Mouse (Mus musculus): ENCODE results near the gene Cntn5. TPM values are rescaled to one million over a fixed set of nuclear protein-coding genes. Genes with fewer than 3 reads are reported as not detected.

The Cntn5 gene
- polyA plus RNA-seq, 1 experiment = not detected

- no peaks in the 10 kb centered on the region for H3K79me3 ChIP-seq (ENCODE audit: low read depth)
Measured at GRCm38 (mm10) chr9:10044969-10045789, 859.4 kb downstream of the Cntn5 start.

DNA sequence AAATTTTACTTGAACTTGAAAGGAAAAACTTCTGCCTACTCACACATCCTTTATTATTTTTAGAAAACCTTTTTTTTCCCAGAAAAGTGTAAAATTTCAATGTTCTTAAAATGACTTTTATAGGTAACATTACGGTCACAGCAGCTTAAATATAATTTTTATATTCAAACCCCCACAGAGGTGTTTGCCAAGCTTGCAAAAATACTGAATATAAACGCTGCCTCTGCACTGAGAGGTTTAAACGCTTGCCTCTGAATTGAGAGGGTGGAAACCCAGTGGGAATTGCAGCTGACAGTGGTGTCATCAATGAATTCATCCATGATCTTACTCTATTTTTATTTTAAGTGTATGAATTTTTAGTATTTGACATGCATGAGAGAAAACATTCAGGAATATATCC, 861.6 kb downstream of the Cntn5 start:
- Histone ChIP-seq H3K4me3 (ENCODE audit: insufficient read depth, poor library complexity, severe bottlenecking) (no peak overlapping the region), H3ac (ENCODE audit: control insufficient read depth, insufficient read length, low read depth) (no peak overlapping the region), H3K79me2 (ENCODE audit: control insufficient read depth, insufficient read depth) (no peaks in the 10 kb centered on the region), H3K79me3 (ENCODE audit: low read depth) (no peaks in the 10 kb centered on the region), H3K36me3 (ENCODE audit: control insufficient read depth, insufficient read depth) (no peaks in the 10 kb centered on the region), H3K27me3 (ENCODE audit: control insufficient read depth, insufficient read depth, insufficient read length) (no peaks in the 10 kb centered on the region)
- TF ChIP-seq FOSL1 (IDR thresholded peaks at IDR 0.05; ENCODE audit: insufficient read depth, low read length, poor library complexity, severe bottlenecking) = no peak

More at GRCm38 (mm10) chr9:10044969-10045789, 859.4 kb downstream of the Cntn5 start:
- TF ChIP-seq MYOD1 (IDR thresholded peaks at IDR 0.05; ENCODE audit: control insufficient read depth, insufficient read length, low read depth) = no peak
- no peak for TF ChIP-seq MYOG (IDR thresholded peaks at IDR 0.05; ENCODE audit: control insufficient read depth, extremely low read depth, insufficient read length)
- TF ChIP-seq CTCF (IDR thresholded peaks at IDR 0.05; ENCODE audit: control insufficient read depth, insufficient read depth, insufficient read length) = no peak
- TF ChIP-seq USF1 (IDR thresholded peaks at IDR 0.05; ENCODE audit: low read depth) = no peak
- TF ChIP-seq CEBPB (IDR thresholded peaks at IDR 0.05; ENCODE audit: low read depth) = no peak
- TF ChIP-seq FOSL1 (IDR thresholded peaks at IDR 0.05; ENCODE audit: insufficient read depth, low read length, poor library complexity, severe bottlenecking) = no peak
- Histone ChIP-seq H3K79me2 (ENCODE audit: control insufficient read depth, insufficient read depth) (no peaks in the 10 kb centered on the region), H3ac (ENCODE audit: control insufficient read depth, insufficient read length, low read depth) (no peak overlapping the region), H3K36me3 (ENCODE audit: control insufficient read depth, insufficient read depth) (no peaks in the 10 kb centered on the region), H3K4me3 (ENCODE audit: insufficient read depth, poor library complexity, severe bottlenecking) (no peak overlapping the region), H3K27me3 (ENCODE audit: control insufficient read depth, insufficient read depth, insufficient read length) (no peaks in the 10 kb centered on the region)

- TF ChIP-seq MYOG (IDR thresholded peaks at IDR 0.05; ENCODE audit: control insufficient read depth, extremely low read depth, insufficient read length) = no peak
- TF ChIP-seq CTCF (IDR thresholded peaks at IDR 0.05; ENCODE audit: control insufficient read depth, insufficient read depth, insufficient read length) = no peak
- Histone ChIP-seq H3K4me3 (ENCODE audit: insufficient read depth, poor library complexity, severe bottlenecking) (no peak overlapping the region), H3K36me3 (ENCODE audit: control insufficient read depth, insufficient read depth) (no peaks in the 10 kb centered on the region)
Measured at GRCm38 (mm10) chr9:10015129-10015528, 889.4 kb downstream of the Cntn5 start.

GRCm38 (mm10) chr9:9984028-9984427, 920.5 kb downstream of the Cntn5 start:
- H3K79me3 ChIP-seq (ENCODE audit: low read depth) = no peaks in the 10 kb centered on the region
- H3K27me3 ChIP-seq (ENCODE audit: control insufficient read depth, insufficient read depth, insufficient read length) = no peaks in the 10 kb centered on the region
- H3K36me3 ChIP-seq (ENCODE audit: control insufficient read depth, insufficient read depth) = no peaks in the 10 kb centered on the region
- no peaks in the 10 kb centered on the region for H3K79me2 ChIP-seq (ENCODE audit: control insufficient read depth, insufficient read depth)
- no peak overlapping the region for H3ac ChIP-seq (ENCODE audit: control insufficient read depth, insufficient read length, low read depth)
- TF ChIP-seq CEBPB (IDR thresholded peaks at IDR 0.05; ENCODE audit: low read depth) (no peak), MYOD1 (IDR thresholded peaks at IDR 0.05; ENCODE audit: control insufficient read depth, insufficient read length, low read depth) (no peak), MYOG (IDR thresholded peaks at IDR 0.05; ENCODE audit: control insufficient read depth, extremely low read depth, insufficient read length) (no peak), FOSL1 (IDR thresholded peaks at IDR 0.05; ENCODE audit: insufficient read depth, low read length, poor library complexity, severe bottlenecking) (no peak), MAX (IDR thresholded peaks at IDR 0.05) (no peak), USF1 (IDR thresholded peaks at IDR 0.05; ENCODE audit: low read depth) (no peak), CTCF (IDR thresholded peaks at IDR 0.05; ENCODE audit: control insufficient read depth, insufficient read depth, insufficient read length) (no peak)
- no peak overlapping the region for H3K4me3 ChIP-seq (ENCODE audit: insufficient read depth, poor library complexity, severe bottlenecking)

More at GRCm38 (mm10) chr9:10015129-10015528, 889.4 kb downstream of the Cntn5 start:
- no peaks in the 10 kb centered on the region for H3K79me3 ChIP-seq (ENCODE audit: low read depth)
- no peaks in the 10 kb centered on the region for H3K27me3 ChIP-seq (ENCODE audit: control insufficient read depth, insufficient read depth, insufficient read length)
- H3ac ChIP-seq (ENCODE audit: control insufficient read depth, insufficient read length, low read depth) = no peak overlapping the region
- no peaks in the 10 kb centered on the region for H3K79me2 ChIP-seq (ENCODE audit: control insufficient read depth, insufficient read depth)

GRCm38 (mm10) chr9:9983220-9983619, 921.4 kb downstream of the Cntn5 start:
- H3K27me3 ChIP-seq (ENCODE audit: control insufficient read depth, insufficient read depth, insufficient read length) = no peaks in the 10 kb centered on the region
- no peaks in the 10 kb centered on the region for H3K36me3 ChIP-seq (ENCODE audit: control insufficient read depth, insufficient read depth)
- TF ChIP-seq CTCF (IDR thresholded peaks at IDR 0.05; ENCODE audit: control insufficient read depth, insufficient read depth, insufficient read length) (no peak), USF1 (IDR thresholded peaks at IDR 0.05; ENCODE audit: low read depth) (no peak), CEBPB (IDR thresholded peaks at IDR 0.05; ENCODE audit: low read depth) (no peak), MAX (IDR thresholded peaks at IDR 0.05) (no peak), FOSL1 (IDR thresholded peaks at IDR 0.05; ENCODE audit: insufficient read depth, low read length, poor library complexity, severe bottlenecking) (no peak), MYOG (IDR thresholded peaks at IDR 0.05; ENCODE audit: control insufficient read depth, extremely low read depth, insufficient read length) (no peak), MYOD1 (IDR thresholded peaks at IDR 0.05; ENCODE audit: control insufficient read depth, insufficient read length, low read depth) (no peak)
- H3ac ChIP-seq (ENCODE audit: control insufficient read depth, insufficient read length, low read depth) = no peak overlapping the region
- no peaks in the 10 kb centered on the region for H3K79me2 ChIP-seq (ENCODE audit: control insufficient read depth, insufficient read depth)
- H3K4me3 ChIP-seq (ENCODE audit: insufficient read depth, poor library complexity, severe bottlenecking) = no peak overlapping the region
- no peaks in the 10 kb centered on the region for H3K79me3 ChIP-seq (ENCODE audit: low read depth)

DNA sequence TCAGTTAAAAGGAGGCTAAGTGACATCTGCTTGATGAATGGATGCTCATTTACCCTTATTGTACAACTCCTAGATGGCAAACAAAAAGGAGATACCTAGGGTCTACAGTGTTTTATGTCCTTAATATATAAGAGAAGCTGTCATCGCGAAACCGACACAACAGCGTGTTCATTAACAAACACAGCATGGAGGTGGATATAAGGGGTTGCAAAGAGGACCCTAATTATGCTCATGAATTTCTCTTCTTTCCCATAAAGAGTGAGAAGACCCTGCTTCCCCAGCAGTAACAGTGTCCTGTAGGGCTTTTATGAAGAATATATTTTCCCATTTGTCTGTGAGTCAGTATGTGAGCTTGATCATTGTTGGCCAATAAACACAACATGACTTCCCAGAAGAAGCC, 939.2 kb downstream of the Cntn5 start:
- no peaks in the 10 kb centered on the region for H3K36me3 ChIP-seq (ENCODE audit: control insufficient read depth, insufficient read depth)
- no peaks in the 10 kb centered on the region for H3K79me2 ChIP-seq (ENCODE audit: control insufficient read depth, insufficient read depth)
- H3K27me3 ChIP-seq (ENCODE audit: control insufficient read depth, insufficient read depth, insufficient read length) = no peaks in the 10 kb centered on the region
- no peaks in the 10 kb centered on the region for H3K79me3 ChIP-seq (ENCODE audit: low read depth)
- no peak for TF ChIP-seq USF1 (IDR thresholded peaks at IDR 0.05; ENCODE audit: low read depth)
- TF ChIP-seq MYOD1 (IDR thresholded peaks at IDR 0.05; ENCODE audit: control insufficient read depth, insufficient read length, low read depth) = no peak
- TF ChIP-seq CTCF (IDR thresholded peaks at IDR 0.05; ENCODE audit: control insufficient read depth, insufficient read depth, insufficient read length) = no peak
- TF ChIP-seq CEBPB (IDR thresholded peaks at IDR 0.05; ENCODE audit: low read depth) = no peak
- TF ChIP-seq MYOG (IDR thresholded peaks at IDR 0.05; ENCODE audit: control insufficient read depth, extremely low read depth, insufficient read length) = no peak
- no peak for TF ChIP-seq FOSL1 (IDR thresholded peaks at IDR 0.05; ENCODE audit: insufficient read depth, low read length, poor library complexity, severe bottlenecking)
- TF ChIP-seq MAX (IDR thresholded peaks at IDR 0.05) = no peak
- no peak overlapping the region for H3ac ChIP-seq (ENCODE audit: control insufficient read depth, insufficient read length, low read depth)
- H3K4me3 ChIP-seq (ENCODE audit: insufficient read depth, poor library complexity, severe bottlenecking) = no peak overlapping the region

Data from C2C12 (cell line).